Mouse (Mus musculus) C2C12 (cell line): ENCODE measurements around the gene Htr3b.

Experiments used
- CTCF ChIP-seq: IDR thresholded peaks from one replicate; pipeline ENCODE4 v1.5.1; 2011; ENCODE audit not compliant: control insufficient read depth, insufficient read depth, insufficient read length
- USF1 ChIP-seq: IDR thresholded peaks from one replicate; pipeline ENCODE4 v1.6.1; 2011; ENCODE audit warnings: low read depth, mild to moderate bottlenecking, control low read depth, moderate library complexity

DNA sequence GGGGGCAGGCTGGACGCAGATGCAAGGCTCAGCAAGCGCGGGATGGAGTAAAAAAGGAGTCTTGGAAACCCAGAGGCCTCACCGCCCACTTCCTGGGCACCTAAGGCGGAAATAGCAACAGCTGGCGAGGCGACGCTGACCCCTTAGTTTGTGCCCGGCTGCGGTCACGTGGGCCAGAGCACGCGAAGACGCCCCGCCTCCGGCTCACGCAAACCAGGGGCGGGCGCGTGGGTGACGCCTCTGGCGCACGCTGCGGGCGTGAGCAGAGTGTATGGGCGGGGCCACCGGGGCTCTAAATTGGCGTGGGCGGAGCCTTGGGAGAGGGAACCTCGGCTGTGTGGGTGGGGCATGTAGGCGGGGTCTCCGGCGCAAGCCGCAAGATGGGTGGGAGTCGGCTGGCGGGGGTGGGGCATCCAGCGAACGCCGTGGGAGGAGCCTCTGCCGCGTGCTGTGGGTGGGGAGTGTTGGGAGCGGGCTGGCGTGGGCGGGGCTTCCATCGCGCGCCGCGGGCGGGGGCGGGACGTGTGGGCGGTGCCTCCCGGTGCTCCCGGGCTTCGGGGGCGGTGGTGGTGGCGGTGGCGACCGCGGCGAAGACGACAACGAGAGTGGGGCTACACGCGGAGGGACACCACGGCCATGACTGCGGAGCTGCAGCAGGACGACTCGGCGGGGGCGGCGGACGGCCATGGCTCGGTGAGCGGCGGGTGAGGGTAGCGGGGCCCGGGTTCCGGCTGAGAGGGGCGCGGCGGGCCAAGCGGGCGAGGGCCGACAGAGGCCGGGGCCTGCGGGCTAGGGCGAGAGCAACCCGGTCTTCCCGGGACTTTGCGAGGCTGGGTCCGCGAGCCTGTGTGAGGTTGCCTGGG lies 20.3 kb upstream of the Htr3b start, which contains the start of gene Usp28:
- TF ChIP-seq CTCF: no peak
- peak; percentile 95 for TF ChIP-seq USF1
